Mouse (Mus musculus): ENCODE results near the gene Gm4981. TPM values are rescaled to one million over a fixed set of nuclear protein-coding genes. Genes with fewer than 3 reads are reported as not detected.

Gm4981 gene
- polyA plus RNA-seq, 2 experiments: not detected

- DNase-seq (ENCODE audit: low read depth in 3 of 3, low spot score in 3 of 3) (no peak), ATAC-seq (ENCODE audit: insufficient read depth) (no peak)
- no peak for TF ChIP-seq EP300 (IDR thresholded peaks at IDR 0.05; ENCODE audit: low read depth)
- no peak for TF ChIP-seq CTCF (IDR thresholded peaks at IDR 0.05; ENCODE audit: low read depth)
- no peak overlapping the region for H3K9ac ChIP-seq (replicated peaks)
- no peak overlapping the region for H3K4me3 ChIP-seq (ENCODE audit: insufficient read depth in 1 of 2, low read depth in 2 of 2, low read length in 2 of 2)
- no peaks in the 10 kb centered on the region for H3K9me3 ChIP-seq (ENCODE audit: control insufficient read depth, low read length)
- H3K4me1 ChIP-seq (replicated peaks; ENCODE audit: control insufficient read depth in 2 of 2, insufficient read depth in 2 of 2, low read length in 1 of 2): no peaks in the 10 kb centered on the region
- H3K27me3 ChIP-seq (ENCODE audit: control insufficient read depth, insufficient read depth, low read length): no peaks in the 10 kb centered on the region
- H3K36me3 ChIP-seq (replicated peaks; ENCODE audit: control insufficient read depth, insufficient read depth, low read depth): no peaks in the 10 kb centered on the region
- H3K4me2 ChIP-seq (ENCODE audit: low read depth): no peak overlapping the region
- H3K27ac ChIP-seq: no peak overlapping the region
Measured at GRCm38 (mm10) chr10:58214497-58214896, 22.0 kb downstream of the Gm4981 start.

- Histone ChIP-seq H3K36me3 (replicated peaks; ENCODE audit: control insufficient read depth, insufficient read depth, low read depth) (no peaks in the 10 kb centered on the region), H3K27ac (no peak overlapping the region), H3K4me1 (replicated peaks; ENCODE audit: control insufficient read depth in 2 of 2, insufficient read depth in 2 of 2, low read length in 1 of 2) (no peaks in the 10 kb centered on the region), H3K27me3 (ENCODE audit: control insufficient read depth, insufficient read depth, low read length) (no peaks in the 10 kb centered on the region), H3K9ac (replicated peaks) (no peak overlapping the region), H3K9me3 (ENCODE audit: control insufficient read depth, low read length) (no peaks in the 10 kb centered on the region), H3K4me2 (ENCODE audit: low read depth) (no peak overlapping the region), H3K4me3 (ENCODE audit: insufficient read depth in 1 of 2, low read depth in 2 of 2, low read length in 2 of 2) (no peak overlapping the region)
- DNase-seq (ENCODE audit: low read depth in 3 of 3, low spot score in 3 of 3) (no peak), ATAC-seq (ENCODE audit: insufficient read depth) (no peak)
- WGBS (ENCODE audit: insufficient replicate concordance): 50% methylated on average over 7 of the region's 7 CpGs
- TF ChIP-seq CTCF (IDR thresholded peaks at IDR 0.05; ENCODE audit: low read depth) (no peak), EP300 (IDR thresholded peaks at IDR 0.05; ENCODE audit: low read depth) (no peak)
Measured at GRCm38 (mm10) chr10:58212230-58212629, 24.3 kb downstream of the Gm4981 start.

- no peak overlapping the region for H3K27ac ChIP-seq
- no peaks in the 10 kb centered on the region for H3K4me1 ChIP-seq (replicated peaks; ENCODE audit: control insufficient read depth in 2 of 2, insufficient read depth in 2 of 2, low read length in 1 of 2)
- TF ChIP-seq CTCF (IDR thresholded peaks at IDR 0.05; ENCODE audit: low read depth) (no peak), EP300 (IDR thresholded peaks at IDR 0.05; ENCODE audit: low read depth) (no peak)
- DNase-seq (ENCODE audit: low read depth in 3 of 3, low spot score in 3 of 3): no peak
- no peaks in the 10 kb centered on the region for H3K27me3 ChIP-seq (ENCODE audit: control insufficient read depth, insufficient read depth, low read length)
- no peak overlapping the region for H3K4me3 ChIP-seq (ENCODE audit: insufficient read depth in 1 of 2, low read depth in 2 of 2, low read length in 2 of 2)
- no peaks in the 10 kb centered on the region for H3K9me3 ChIP-seq (ENCODE audit: control insufficient read depth, low read length)
- no peak for ATAC-seq (ENCODE audit: insufficient read depth)
- no peak overlapping the region for H3K4me2 ChIP-seq (ENCODE audit: low read depth)
- no peak overlapping the region for H3K9ac ChIP-seq (replicated peaks)
- whole genome bisulfite sequencing (ENCODE audit: insufficient replicate concordance): 66% methylated on average over 2 of the region's 2 CpGs
- no peaks in the 10 kb centered on the region for H3K36me3 ChIP-seq (replicated peaks; ENCODE audit: control insufficient read depth, insufficient read depth, low read depth)
Measured at GRCm38 (mm10) chr10:58211213-58211612, 25.3 kb downstream of the Gm4981 start.

- Histone ChIP-seq H3K4me1 (replicated peaks; ENCODE audit: control insufficient read depth in 2 of 2, insufficient read depth in 2 of 2, low read length in 1 of 2) (no peaks in the 10 kb centered on the region), H3K4me3 (ENCODE audit: insufficient read depth in 1 of 2, low read depth in 2 of 2, low read length in 2 of 2) (no peak overlapping the region), H3K27me3 (ENCODE audit: control insufficient read depth, insufficient read depth, low read length) (no peaks in the 10 kb centered on the region), H3K9me3 (ENCODE audit: control insufficient read depth, low read length) (no peaks in the 10 kb centered on the region; the same call in 1 of the 2 replicates), H3K9ac (replicated peaks) (no peak overlapping the region), H3K4me2 (ENCODE audit: low read depth) (no peak overlapping the region), H3K36me3 (replicated peaks; ENCODE audit: control insufficient read depth, insufficient read depth, low read depth) (no peaks in the 10 kb centered on the region), H3K27ac (no peak overlapping the region)
- no peak for DNase-seq (ENCODE audit: low read depth in 3 of 3, low spot score in 3 of 3)
- no peak for ATAC-seq (ENCODE audit: insufficient read depth)
- 33% methylated on average over 1 of the region's 1 CpGs for WGBS (ENCODE audit: insufficient replicate concordance)
- TF ChIP-seq CTCF (IDR thresholded peaks at IDR 0.05; ENCODE audit: low read depth) (no peak), EP300 (IDR thresholded peaks at IDR 0.05; ENCODE audit: low read depth) (no peak)
Measured at GRCm38 (mm10) chr10:58210514-58210913, 26.0 kb downstream of the Gm4981 start.

- H3K36me3 ChIP-seq (replicated peaks; ENCODE audit: control insufficient read depth, insufficient read depth, low read depth): no peaks in the 10 kb centered on the region
- H3K4me3 ChIP-seq (ENCODE audit: insufficient read depth in 1 of 2, low read depth in 2 of 2, low read length in 2 of 2): no peak overlapping the region
- no peak for TF ChIP-seq EP300 (IDR thresholded peaks at IDR 0.05; ENCODE audit: low read depth)
- no peak for TF ChIP-seq CTCF (IDR thresholded peaks at IDR 0.05; ENCODE audit: low read depth)
- no peaks in the 10 kb centered on the region for H3K27me3 ChIP-seq (ENCODE audit: control insufficient read depth, insufficient read depth, low read length)
- H3K4me1 ChIP-seq (replicated peaks; ENCODE audit: control insufficient read depth in 2 of 2, insufficient read depth in 2 of 2, low read length in 1 of 2): no peaks in the 10 kb centered on the region
- H3K9me3 ChIP-seq (ENCODE audit: control insufficient read depth, low read length): no peaks in the 10 kb centered on the region; the same call in 1 of the 2 replicates
- ATAC-seq (ENCODE audit: insufficient read depth) (no peak), DNase-seq (ENCODE audit: low read depth in 3 of 3, low spot score in 3 of 3) (no peak)
- 35% methylated on average over 2 of the region's 2 CpGs for WGBS (ENCODE audit: insufficient replicate concordance)
- no peak overlapping the region for H3K9ac ChIP-seq (replicated peaks)
- no peak overlapping the region for H3K27ac ChIP-seq
- no peak overlapping the region for H3K4me2 ChIP-seq (ENCODE audit: low read depth)
Measured at GRCm38 (mm10) chr10:58209710-58210467, 26.6 kb downstream of the Gm4981 start.
